Mouse (Mus musculus) heart, postnatal 0 days (tissue): ENCODE results near the gene Scel.

Experiments
- CTCF ChIP-seq: IDR thresholded peaks from 2 replicates; pipeline ENCODE4 v1.5.1; 2016; ENCODE audit warnings: antibody characterized with exemption, control low read depth, low read depth
- EP300 ChIP-seq: IDR thresholded peaks from 2 replicates; pipeline ENCODE4 v1.6.1; 2016; ENCODE audit warnings: antibody characterized with exemption, low read depth

GRCm38 (mm10) chr14:103629639-103630364 is 116.7 kb downstream of the Scel start:
- TF ChIP-seq CTCF (no peak), EP300 (no peak)
